Mouse (Mus musculus): Measurements from ENCODE around the gene Rasal3.

Gene Rasal3

DNA sequence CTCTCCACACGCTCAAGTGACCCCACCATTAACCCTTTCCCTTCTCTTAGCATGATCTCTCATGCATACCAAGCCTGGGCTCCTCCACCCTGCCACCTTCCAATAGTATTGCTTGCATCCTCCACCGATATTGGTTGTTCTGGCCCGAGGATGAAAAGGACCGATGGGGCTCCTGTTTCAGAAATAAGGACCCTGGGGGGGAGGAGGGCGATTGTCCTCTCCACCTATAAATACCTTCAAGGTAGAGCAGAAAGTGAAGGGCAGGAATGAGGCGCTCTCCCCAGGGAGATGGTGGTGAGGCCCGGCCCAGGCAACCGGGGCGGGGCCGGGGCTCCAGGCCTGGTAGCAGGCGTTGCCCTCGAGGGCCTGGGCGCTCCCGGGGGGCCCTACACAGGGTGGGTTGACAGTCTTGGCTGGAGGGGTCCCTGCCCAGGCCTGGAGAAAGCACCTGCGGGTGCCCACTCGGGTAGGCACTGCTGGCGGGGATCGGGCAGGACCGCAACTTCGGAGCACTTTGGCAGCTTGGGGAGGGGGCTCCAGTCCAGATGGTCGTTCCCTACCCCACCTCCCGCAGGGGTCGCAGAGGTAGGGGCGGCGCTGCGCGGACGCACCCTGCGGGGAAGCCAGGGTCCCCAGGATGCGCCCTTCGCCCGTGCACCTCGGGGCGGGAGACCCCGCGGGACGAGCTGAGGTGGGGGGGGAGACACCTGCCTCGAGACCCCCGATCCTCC, 14.8 kb downstream of the Rasal3 start:
- peak; percentile 53 to 63 for DNase-seq

DNA sequence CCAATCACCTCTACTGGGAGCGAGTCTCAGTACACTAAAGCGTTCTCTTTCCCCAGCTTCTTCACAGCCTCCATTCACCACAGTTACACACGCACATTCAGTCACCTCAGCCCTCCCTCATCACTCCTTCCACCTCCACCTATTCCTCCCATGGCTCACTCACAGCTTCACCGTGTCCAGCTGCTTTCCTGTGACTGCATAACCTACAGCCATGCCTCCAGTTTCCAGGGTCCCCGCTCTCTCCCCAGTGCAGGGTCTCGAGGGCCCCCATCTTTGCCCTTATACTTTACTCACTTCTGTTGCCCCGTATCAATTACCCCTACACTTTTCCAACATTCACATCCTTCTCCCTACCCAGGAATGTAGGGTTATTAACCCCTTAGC, 15.4 kb downstream of the Rasal3 start:
- DNase-seq, result no peak

DNA sequence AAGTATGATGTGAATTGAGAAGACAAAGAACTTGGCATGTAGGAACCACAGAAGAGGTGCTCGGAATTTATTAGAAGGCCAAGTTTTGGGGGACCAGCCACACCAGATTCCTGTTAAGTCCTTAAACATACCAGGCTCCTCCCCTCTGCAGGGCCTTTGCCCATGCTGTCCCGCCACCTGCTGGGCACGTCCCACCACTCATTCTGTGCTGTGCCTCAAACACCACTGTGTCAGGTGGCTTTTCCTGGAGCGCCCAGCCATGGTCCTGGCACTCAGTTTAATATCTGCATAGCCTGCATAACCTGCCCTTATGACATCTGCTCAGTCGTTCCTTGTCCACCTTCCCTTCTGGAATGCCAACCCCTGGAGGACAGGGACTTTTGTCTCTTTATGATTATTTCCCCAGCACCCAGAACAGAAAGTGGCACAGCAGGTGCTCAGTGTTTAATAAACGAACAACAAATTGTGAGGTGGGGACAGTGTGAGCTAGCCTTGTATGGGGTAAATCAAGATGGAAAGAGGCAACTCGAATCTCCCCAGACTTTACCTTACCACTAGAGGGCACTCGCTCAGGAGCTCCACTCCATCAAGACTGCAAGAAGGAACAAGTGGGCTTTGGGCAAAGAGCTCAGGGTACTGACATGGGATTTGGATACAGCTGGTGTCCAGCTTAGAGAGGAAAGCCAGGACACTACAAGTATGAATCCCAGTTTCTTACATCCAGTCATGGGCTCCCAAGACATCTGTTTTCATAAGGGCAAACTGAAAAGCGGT, 16.5 kb downstream of the Rasal3 start:
- DNase-seq, result peak; percentile 34 to 57

DNA sequence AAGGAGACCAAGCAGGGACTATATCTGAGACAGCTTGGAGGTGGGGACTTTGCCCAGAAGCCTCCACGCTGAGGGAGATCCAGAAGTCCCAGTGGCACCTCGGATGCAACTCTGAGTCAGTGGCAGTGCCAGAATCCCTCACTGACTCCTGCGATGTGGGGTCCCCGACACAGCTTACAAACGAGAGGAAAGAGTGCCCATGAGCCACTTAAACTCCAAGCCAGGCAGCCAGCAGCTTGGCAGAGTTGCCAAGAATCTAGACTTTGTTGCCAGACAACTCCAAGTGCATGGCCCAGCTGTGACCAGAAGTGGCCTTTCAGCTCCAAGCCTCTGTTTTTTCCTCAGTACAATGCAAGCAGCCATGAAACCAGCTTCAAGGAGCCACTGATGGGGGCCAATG, 19.7 kb downstream of the Rasal3 start:
- no peak for DNase-seq

DNA sequence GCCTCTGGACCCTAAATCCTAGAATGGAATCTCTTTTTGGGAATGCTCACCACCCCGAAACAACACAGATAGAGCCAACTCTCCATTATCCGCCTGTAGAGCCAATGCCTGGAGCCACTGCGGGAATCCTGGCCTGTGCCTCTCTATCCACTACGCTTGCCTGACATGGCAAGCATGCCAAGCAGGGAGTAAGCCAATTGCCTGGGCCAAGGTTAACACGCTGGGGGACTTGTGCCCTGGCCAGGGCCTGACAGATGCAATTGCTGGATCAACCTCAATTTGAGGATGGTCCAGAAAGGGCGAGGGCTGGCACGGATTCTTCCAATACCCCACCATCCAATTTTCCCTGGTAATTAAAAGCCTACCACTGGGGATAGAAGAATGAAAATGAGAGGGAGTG, 20.8 kb downstream of the Rasal3 start:
- no peak for DNase-seq

DNA sequence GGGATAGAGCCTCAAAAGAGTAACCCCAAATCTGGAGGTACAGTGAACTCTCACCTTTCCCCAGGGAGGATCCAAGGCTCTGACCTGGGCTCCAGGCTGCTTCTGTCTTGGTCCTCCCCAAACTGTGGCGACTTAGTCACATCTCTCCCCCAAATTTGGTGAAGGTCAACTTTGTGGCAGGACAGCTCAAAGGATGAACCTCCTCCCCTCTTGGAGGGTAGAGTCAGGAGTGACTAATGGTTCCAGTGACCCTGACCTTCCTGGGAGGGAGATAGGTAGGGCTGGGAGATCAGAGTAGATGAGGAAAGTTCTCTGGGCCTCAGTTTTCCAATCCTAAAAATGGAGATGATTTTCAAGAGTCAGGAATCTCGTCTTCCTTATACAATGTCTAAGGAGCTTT, 24.6 kb downstream of the Rasal3 start:
- DNase-seq, result no peak

DNA sequence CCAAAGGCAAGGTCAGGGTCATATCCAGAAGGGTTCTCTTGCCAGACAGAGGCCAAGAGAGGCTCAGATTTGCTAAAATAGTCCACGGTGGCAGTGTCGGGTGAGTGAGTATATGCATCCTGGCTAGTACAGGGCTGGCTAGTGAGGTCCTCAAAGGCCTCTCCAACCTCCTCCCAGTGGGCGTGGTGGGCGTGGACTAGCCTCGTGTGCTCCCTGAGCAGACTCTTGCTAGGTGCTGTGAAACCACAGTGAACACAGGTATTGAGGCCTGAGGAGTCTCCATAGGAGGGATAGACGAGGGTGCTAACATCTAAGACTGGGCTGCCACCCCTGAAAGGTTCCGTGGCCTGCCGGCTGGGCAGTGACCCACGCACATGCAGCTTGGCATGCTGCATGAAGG, 26.2 kb downstream of the Rasal3 start:
- no peak for DNase-seq

DNA sequence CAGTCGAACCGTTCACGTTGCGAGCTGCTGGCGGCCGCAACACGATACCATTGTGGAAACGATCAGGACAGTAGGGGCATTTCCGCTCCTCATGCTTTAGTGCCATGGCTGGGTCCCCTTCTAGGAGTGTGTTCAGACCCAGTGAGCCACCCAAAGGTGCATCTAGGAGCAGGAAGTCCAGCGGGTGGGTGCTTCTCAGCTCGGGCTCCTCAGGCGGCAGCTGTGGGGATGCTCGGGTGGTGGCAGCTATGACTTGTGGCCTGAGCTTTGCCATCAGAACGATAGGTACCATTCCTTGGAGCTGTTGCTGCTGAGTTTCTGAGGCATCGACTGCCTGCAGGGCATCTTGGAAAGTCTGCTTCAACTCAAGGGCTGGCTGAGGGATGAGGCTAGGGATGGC, 26.9 kb downstream of the Rasal3 start:
- no peak for DNase-seq

DNA sequence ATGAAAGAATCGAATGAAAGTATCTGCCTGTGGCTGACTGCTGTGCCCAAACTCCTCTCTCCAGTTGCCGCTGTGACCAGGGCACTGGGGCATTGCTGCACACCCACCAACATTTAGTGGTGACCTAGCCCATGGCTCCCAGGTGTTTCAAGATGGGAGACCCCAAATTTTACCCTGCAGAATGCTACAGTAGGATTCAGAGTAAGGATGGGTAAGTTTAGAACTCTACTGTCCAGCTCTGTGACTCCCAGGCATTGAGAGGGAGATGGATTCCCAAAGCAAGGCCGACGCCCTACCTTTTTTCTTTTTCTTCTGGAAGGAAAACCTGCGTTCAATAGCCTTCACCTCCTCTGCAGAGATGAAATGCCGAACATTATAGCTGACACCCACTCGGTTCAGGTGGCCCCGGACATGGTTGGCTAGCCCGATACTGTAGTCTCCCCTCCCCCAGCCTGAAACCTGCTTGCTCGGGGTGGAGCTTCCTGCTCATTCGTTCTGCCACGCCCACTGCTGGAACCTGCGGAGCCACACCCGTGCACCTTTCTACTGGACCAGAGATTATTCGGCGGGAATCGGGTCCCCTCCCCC, 34.3 kb downstream of the Rasal3 start:
- no peak for DNase-seq

DNA sequence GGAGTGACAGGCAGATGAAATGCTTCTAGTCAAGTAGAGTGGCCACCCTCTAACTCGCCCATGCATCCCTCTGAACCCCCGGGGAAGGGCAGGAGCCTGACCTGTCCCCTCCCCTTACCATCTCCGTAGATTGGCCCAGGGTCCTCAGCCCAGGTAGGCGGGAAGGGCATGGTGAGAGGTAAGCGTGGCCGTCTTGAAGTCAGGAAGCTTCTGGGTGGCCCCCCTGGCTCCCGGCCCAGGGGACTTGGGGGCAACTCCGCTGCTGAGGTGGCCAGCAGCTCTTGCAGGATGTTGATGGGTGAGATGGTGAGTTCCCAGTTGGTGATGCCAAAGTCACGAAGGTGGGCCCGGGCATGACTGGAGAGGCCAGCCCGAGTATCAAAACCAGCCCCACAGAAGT, 35.7 kb downstream of the Rasal3 start:
- no peak for DNase-seq

DNA sequence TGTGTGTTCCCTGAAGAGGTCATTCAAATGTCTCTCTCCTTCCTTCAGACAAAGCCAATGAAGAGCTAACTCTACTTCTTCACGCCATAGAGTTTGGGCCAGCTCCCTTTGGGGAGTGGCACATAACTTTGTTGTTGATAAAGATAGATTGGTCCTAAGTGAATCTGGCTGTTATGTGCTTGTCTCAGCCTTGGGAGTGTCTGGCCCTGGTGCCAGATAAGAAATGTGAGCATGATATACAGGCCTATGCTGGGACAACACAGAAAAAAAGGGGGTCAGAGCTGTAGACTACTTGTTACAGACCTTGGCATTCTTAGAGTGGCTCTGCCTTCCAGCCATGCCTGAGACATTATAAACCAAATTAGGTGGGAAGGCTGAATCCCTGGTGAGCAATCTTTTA, 38.1 kb downstream of the Rasal3 start:
- no peak for DNase-seq

DNA sequence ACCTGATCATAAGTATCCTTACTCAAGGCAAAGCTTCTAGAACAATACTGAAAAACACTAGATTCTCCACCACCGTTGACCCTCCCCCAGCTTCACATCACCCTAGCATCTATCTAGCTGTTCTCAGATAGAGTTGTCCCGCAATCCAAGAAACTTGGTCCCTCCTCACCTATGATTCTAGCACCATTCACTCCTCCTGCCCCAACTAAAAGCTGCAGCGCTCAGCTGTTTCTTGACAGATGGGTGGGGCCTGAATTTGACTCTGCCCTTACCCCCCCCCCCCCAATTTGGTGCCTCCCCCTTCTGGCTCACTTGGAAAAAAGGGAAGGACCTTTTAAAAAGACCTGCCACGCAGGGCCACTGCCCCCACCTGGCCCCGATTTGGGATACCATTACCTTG, 38.5 kb downstream of the Rasal3 start:
- DNase-seq, result no peak

DNA sequence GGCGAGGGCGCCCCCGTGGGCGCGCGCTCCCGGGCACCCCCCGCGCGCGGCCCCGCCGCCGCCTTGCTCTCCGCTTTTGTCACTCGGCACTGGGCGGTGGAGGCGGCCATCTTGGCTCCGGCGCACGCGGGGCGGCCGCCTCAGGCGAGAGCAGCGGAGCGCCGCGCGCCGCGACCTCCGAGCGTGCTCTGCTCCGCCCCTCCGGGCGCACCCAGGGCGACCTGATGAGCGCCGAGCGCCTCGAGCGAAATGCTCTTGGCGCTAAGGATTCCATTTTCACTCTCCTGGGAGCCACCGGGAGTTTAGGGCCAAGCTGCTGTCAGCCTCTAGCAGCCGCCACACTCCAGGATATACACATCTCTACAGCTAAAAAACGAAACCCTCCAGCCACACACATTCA, 39.1 kb downstream of the Rasal3 start:
- DNase-seq, result peak; percentile 93 to 95

DNA sequence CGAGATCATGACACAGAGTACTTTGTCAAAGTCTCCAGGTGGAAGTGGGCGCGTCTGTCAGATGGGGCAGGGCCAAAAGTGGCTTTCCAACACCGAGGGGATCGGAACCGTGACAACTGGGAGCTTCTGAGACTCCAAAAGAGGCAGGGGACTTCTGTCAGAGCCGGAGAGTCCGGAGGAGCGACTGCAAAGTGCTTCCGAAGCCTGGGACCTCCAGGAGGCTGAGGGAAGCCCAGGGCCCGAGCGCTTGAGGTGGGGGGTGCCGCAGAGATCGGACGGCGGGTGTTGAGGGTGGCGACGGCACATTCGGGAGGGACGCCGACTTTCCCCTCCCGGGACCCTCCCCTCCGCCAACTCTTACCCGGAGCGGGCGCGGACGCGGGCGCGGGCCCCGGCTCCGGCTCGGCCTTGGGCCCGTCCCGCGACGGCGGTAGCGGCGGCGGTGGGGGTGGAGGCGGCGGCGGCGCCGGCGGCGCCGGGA, 39.5 kb downstream of the Rasal3 start:
- DNase-seq, result peak in 1 of 2 experiments; percentile 36

DNA sequence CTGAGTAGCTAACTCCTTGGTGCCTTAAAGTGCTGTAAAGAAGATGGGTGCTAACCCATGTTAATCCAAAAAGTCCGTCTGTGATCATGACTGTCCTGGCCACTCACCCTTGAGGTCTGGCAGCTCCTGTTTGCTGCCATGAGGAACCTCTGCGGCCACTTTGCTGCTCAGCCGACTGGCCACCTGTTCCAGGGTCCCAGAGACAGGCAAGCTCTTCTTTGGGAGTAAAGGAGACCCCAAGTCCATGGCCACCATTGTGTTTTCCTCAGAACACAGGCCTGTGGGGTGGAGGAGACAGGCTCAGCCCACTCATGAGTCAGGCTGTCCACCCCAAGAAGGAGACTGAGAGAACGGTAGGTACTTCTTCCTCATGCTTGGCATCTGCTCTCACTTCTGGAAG, 40.7 kb downstream of the Rasal3 start:
- no peak for DNase-seq

DNA sequence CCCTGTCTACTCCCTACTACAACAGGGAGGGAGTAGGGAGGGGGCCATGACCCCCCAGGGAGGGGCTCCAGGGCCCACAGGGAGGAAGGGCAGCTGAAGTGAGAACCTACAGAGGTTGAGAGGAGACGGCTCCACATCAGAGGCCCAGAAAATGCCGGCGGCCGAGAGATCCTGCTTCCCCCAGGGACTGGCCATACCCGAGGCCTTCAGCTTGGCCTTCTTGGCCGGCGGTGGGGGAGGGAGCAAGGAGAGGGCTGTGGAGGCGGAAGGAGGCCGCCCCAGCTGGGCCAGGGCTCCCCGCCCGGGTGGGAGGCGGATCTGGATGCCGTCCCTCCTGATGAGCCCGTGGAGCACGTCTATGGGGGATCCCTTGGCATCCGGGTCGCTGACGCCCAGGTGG, 43.5 kb downstream of the Rasal3 start:
- DNase-seq, result no peak

DNA sequence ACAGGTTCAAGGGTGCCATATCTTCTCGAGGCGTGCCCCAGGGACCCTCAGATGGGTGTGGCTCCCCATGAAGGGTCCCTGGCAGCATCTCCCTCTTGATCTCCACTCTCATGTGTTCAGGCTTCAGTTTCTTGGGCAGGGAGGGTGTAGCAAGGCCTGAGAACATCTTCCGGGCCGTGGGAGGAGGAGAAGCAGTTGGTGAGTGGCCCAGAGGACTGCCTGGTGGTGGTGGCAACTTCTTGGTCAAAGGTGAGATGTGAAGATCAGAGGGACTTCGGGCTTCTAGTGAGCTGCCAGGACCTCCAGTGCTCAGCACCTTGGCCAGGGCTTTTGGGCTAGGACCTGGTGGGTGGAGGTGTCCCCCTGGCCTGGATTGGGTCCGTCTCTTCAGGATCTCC, 44.4 kb downstream of the Rasal3 start:
- DNase-seq, result no peak

DNA sequence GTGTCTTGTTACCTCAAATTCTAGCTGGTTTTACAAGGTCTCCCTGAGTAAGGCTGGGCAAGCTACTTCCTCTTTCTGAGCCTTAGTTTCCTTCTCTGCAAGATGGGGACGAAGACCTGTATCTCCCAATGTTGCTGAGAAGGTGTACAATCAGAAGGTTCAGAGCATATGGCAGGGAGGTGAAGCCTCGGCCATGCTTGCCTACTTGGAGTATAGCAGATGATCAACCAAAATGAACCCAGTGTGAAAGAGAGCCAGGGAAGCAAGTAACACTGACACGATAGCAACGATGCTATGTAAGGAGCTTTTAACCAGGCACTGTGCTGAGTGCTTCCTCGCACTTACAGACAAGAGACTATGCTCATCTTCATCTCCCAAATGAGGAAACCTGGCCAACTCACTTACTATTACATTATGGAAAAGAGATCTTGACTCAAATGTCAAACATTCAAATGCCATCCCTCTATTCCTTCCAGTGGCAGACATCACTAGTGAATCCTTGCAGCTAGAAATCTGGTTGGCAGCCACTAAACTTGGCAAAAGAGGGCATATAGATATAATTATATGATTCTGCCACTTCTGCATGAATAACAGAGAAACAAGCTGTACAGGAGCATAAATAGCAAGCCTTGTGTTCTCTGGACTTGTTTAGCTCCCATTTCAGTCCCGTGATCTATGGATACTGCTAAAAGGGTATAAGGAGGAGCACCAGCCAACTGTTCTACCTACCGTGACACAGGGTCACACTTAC, 45.0 kb downstream of the Rasal3 start:
- no peak for DNase-seq

DNA sequence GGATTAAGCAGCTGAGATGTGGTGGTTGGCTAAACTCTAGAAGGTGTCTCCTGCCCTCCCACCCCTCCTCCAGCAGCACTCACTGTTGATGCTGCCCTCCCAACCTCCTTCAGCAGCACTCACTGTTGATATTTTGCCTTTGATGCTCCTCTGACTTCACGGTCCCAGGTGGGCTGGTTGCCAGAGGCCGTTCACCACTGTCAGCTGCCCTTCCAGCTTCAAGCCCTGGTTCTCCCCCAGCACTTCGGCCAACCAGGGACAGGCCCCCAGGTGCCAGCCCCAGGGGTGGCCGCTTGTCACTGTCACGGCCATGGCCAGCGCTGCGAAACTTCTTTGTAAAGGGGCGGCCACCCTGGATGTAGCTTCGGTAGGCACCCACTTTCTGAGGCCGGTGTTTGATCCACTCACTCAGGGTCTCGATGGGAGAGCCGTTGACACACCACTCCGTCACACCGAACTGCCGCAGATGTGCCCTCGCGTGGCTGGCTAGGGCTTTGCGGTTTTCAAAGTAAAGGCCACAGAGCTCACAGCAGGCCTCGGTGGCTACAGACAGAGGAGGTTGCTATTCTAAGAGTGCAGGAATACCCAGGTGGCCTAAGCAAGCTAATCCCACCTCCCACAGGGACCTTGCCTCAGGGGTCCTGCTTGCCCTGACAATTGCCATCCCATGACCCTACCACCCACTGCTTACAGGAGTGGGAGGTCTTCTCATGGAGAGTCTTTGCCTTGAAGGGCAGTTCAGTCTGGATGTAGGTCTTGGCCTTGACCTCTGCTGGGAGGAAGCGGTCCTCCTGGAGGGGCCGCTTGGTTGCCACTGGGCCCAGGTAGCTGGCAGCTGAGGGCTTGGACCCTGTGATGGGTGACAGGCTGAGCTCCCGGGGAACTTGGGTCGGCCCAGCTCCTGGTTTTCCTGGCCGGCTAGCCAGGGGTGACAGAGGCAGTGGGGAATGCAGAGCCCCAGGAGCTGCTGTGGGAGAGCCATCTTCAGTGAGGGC, 46.3 kb downstream of the Rasal3 start:
- no peak for DNase-seq

DNA sequence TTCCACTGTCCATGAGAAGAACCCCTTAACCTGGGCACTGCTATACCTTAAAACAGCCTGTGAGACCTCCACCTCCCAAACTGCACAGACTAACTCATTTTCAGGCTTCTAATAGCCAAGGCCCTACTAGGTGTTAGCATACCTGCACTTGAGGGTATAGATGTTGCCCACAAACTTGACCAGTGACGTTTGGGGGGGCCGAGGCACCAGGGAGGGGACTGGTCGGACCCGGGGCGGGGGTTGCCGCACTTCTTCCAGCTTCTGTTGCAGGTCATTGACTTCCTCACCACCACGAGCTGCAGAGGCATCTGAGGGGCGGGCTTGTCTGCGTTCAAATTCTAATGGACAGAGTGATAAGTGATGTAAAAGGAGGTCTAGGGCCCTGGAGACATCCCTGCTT, 47.1 kb downstream of the Rasal3 start:
- no peak for DNase-seq

DNA sequence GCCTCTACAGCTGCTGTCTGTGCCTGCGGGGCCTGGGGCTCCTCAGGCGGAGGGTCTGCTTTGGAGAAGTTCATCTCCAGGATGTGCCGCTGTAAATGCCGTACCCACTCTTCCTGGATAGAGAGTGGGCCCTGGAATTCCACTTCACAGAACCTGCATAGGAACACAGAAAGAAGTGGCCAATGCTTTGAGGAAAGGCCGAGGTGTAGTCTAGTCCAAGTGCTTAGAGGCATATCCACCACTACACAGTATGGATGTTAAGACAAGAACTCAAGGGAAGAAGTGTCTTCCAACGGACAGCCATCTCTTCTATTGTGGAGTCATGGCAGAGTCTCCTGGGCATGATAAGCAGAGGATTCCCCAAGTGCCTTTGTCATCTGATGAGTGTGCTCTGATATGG, 48.4 kb downstream of the Rasal3 start:
- DNase-seq, result no peak

DNA sequence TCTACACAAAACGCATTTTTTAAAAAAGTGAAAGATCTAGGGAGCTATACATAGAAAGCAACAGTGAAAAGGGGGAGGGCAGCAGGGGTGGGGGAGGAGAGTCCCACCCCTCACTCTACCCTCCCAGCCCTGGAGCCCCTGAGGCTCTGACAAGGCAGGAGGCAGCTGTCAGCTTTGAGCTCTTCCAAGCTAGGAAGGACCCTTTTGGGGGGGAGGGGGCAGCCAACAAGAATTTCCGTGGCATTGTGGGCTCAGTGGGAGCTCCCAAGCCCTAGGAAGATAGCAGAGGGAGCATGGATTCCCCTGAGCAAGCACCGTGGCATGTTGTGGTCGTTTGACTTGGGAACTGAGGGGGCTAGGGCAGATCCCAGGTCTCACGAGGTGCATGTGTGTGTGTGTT, 49.2 kb downstream of the Rasal3 start:
- no peak for DNase-seq

Measured in kidney, postnatal 4 days (tissue).